Mouse (Mus musculus) embryo, embryonic 11.5 days (tissue): ENCODE measurements at regions not wholly inside any gene's neighbourhood (a gene's known extent, or its start where the extent isn't known, plus 50 kb on each side); places are given as distances from the start of the nearest gene placed in this dataset.

Source experiments
- DNase-seq: peaks from one replicate; pipeline ENCODE4 v3.0.0-alpha.2; 2012; ENCODE audit warnings: low read depth, low spot score

- DNase-seq, result no peak
These were observed 126.7 kb downstream of the Lmo4 start for GRCm38 (mm10) chr3:144078198-144078935.

GRCm38 (mm10) chr3:144069979-144070540 lies 135.0 kb downstream of the Lmo4 start:
- DNase-seq, result no peak

GRCm38 (mm10) chr3:144067016-144067415 lies 138.0 kb downstream of the Lmo4 start:
- DNase-seq, result no peak

GRCm38 (mm10) chr3:144058106-144058505 lies 146.9 kb downstream of the Lmo4 start:
- no peak for DNase-seq

- no peak for DNase-seq
These were observed 154.7 kb downstream of the Lmo4 start for GRCm38 (mm10) chr3:144050341-144050740.

GRCm38 (mm10) chr3:144049270-144049669 lies 155.8 kb downstream of the Lmo4 start:
- DNase-seq, result no peak

GRCm38 (mm10) chr3:144044366-144044765 lies 160.7 kb downstream of the Lmo4 start:
- no peak for DNase-seq

- DNase-seq, result no peak
These were observed 163.2 kb downstream of the Lmo4 start for GRCm38 (mm10) chr3:144041788-144042187.

GRCm38 (mm10) chr3:144039498-144039897 lies 165.5 kb downstream of the Lmo4 start:
- DNase-seq, result no peak

- no peak for DNase-seq
These were observed 175.4 kb downstream of the Lmo4 start for GRCm38 (mm10) chr3:144029611-144030010.

- no peak for DNase-seq
These were observed 175.9 kb downstream of the Lmo4 start for GRCm38 (mm10) chr3:144029121-144029520.

GRCm38 (mm10) chr3:144027134-144027980 lies 177.7 kb downstream of the Lmo4 start:
- DNase-seq, result no peak

- no peak for DNase-seq
These were observed 179.4 kb downstream of the Lmo4 start for GRCm38 (mm10) chr3:144025451-144026125.

- no peak for DNase-seq
These were observed 180.8 kb downstream of the Lmo4 start for GRCm38 (mm10) chr3:144024216-144024615.

- DNase-seq, result no peak
These were observed 182.0 kb downstream of the Lmo4 start for GRCm38 (mm10) chr3:144023058-144023457.

GRCm38 (mm10) chr3:144021969-144022368 lies 183.1 kb downstream of the Lmo4 start:
- DNase-seq, result no peak

- DNase-seq, result no peak
These were observed 184.7 kb downstream of the Lmo4 start for GRCm38 (mm10) chr3:144020189-144020940.

GRCm38 (mm10) chr3:144019293-144019692 lies 185.7 kb downstream of the Lmo4 start:
- no peak for DNase-seq

GRCm38 (mm10) chr3:144018559-144018958 lies 186.5 kb downstream of the Lmo4 start:
- DNase-seq, result no peak

GRCm38 (mm10) chr3:144015236-144015635 lies 189.8 kb downstream of the Lmo4 start:
- DNase-seq, result no peak

- no peak for DNase-seq
These were observed 191.4 kb downstream of the Lmo4 start for GRCm38 (mm10) chr3:144013481-144014125.
